Mouse (Mus musculus) olfactory bulb, adult 2 months (tissue): ENCODE results near the gene Flt1.

Experiments
- CTCF ChIP-seq: fragments of 200-500 bp; IDR thresholded peaks from 2 replicates; pipeline ENCODE4 v1.5.1; 2012; ENCODE audit warnings: low read depth, mild to moderate bottlenecking, low read length, moderate library complexity; ENCODE audit not compliant: insufficient read depth
- POLR2A ChIP-seq: fragments of 200-500 bp; IDR thresholded peaks from 2 replicates; pipeline ENCODE4 v1.6.1; 2012; ENCODE audit warnings: mild to moderate bottlenecking, low read depth, low read length, moderate library complexity; ENCODE audit not compliant: insufficient read depth

DNA sequence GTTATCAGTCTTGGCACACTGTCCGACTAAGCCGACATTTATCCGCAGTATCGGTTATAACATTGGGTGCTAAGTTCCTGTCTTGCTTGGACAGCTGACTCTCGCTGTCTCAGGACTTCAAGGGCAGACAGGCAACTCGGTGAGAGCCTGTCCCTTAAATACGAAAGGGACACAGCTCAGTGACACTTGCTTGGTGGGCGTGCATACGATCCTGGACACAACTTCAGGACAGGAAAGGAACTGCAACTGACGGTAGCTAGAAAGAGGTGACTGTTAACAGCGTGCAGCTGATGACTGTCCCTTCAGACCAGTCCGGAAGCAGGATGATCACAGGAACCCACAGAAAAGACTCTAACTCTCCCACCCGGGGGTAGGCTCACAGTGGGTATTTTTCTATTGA is 27.8 kb downstream of the Flt1 start:
- TF ChIP-seq POLR2A, result no peak
- TF ChIP-seq CTCF, result no peak
